Mouse (Mus musculus) urinary bladder, postnatal 10 days (tissue): ENCODE results near the gene Ifnk.

Experiments used
- DNase-seq: peaks from one replicate; pipeline ENCODE4 v3.0.0; 2022; ENCODE audit warnings: low spot score

Ifnk gene

GRCm38 (mm10) chr4:35140317-35140716, 11.5 kb upstream of the Ifnk start:
- DNase-seq = no peak

- no peak for DNase-seq
Measured at GRCm38 (mm10) chr4:35143472-35144102, 8.3 kb upstream of the Ifnk start.

GRCm38 (mm10) chr4:35145726-35146125, 6.1 kb upstream of the Ifnk start:
- DNase-seq = no peak

GRCm38 (mm10) chr4:35146597-35146996, 5.3 kb upstream of the Ifnk start:
- DNase-seq = no peak

- no peak for DNase-seq
Measured at GRCm38 (mm10) chr4:35148326-35148725, 3.5 kb upstream of the Ifnk start.

GRCm38 (mm10) chr4:35150706-35151105, 1.1 kb upstream of the Ifnk start:
- no peak for DNase-seq

GRCm38 (mm10) chr4:35154051-35154450, 2.2 kb downstream of the Ifnk start:
- DNase-seq = no peak

- DNase-seq = no peak
Measured at GRCm38 (mm10) chr4:35155132-35155922, 3.5 kb downstream of the Ifnk start.

- DNase-seq = no peak
Measured at GRCm38 (mm10) chr4:35156149-35156611, 4.3 kb downstream of the Ifnk start.

GRCm38 (mm10) chr4:35156751-35157611, 5.1 kb downstream of the Ifnk start, which contains the start of gene Mob3b:
TSS of gene Mob3b (minus strand) at chr4:35157484.
- peak; percentile 56 for DNase-seq

GRCm38 (mm10) chr4:35157815-35158214, 6.0 kb downstream of the Ifnk start:
- DNase-seq = no peak

- DNase-seq = no peak
Measured at GRCm38 (mm10) chr4:35165275-35165674, 13.4 kb downstream of the Ifnk start.

GRCm38 (mm10) chr4:35165947-35166346, 14.1 kb downstream of the Ifnk start:
- DNase-seq = no peak

GRCm38 (mm10) chr4:35167855-35168254, 16.0 kb downstream of the Ifnk start:
- DNase-seq = no peak

- no peak for DNase-seq
Measured at GRCm38 (mm10) chr4:35169571-35170125, 17.8 kb downstream of the Ifnk start.

GRCm38 (mm10) chr4:35172471-35172870, 20.6 kb downstream of the Ifnk start:
- no peak for DNase-seq

- no peak for DNase-seq
Measured at GRCm38 (mm10) chr4:35173551-35173950, 21.7 kb downstream of the Ifnk start.

- DNase-seq = no peak
Measured at GRCm38 (mm10) chr4:35175566-35175965, 23.7 kb downstream of the Ifnk start.

- no peak for DNase-seq
Measured at GRCm38 (mm10) chr4:35177926-35178645, 26.2 kb downstream of the Ifnk start.

GRCm38 (mm10) chr4:35187617-35188326, 35.9 kb downstream of the Ifnk start:
- no peak for DNase-seq

GRCm38 (mm10) chr4:35189794-35190193, 37.9 kb downstream of the Ifnk start:
- DNase-seq = no peak
